Mouse (Mus musculus) ES-E14 (cell line): ENCODE data around the gene Galnt6. TPM values are rescaled to one million over a fixed set of nuclear protein-coding genes. Genes with fewer than 3 reads are reported as not detected.

Source experiments
- DNase-seq: peaks from one replicate; pipeline ENCODE4 v3.0.0-alpha.2; 2013; ENCODE audit warnings: low read depth, low spot score
- H3K27ac ChIP-seq: 2 replicates; pipeline ENCODE4 v1.5.1; 2012; ENCODE audit warnings: low read depth, mild to moderate bottlenecking, low read length, moderate library complexity, mixed read lengths; ENCODE audit not compliant: poor library complexity, insufficient read depth, severe bottlenecking
- H3K36me3 ChIP-seq: 2 replicates; pipeline ENCODE4 v1.6.1; 2012; ENCODE audit warnings: mild to moderate bottlenecking, low read length, moderate library complexity, mixed read lengths; ENCODE audit not compliant: control insufficient read depth, poor library complexity, insufficient read depth, severe bottlenecking
- H3K4me1 ChIP-seq, 2 experiments: fragments of 150-350 bp in 1 of 2; sonication (generic) in 1 of 2; 2 replicates each; pipeline ENCODE4 v1.6.1; 2012; ENCODE audit warnings: low read length in 2 of 2, mild to moderate bottlenecking in 1 of 2, mixed read lengths in 1 of 2; ENCODE audit not compliant: control insufficient read depth in 2 of 2, insufficient read depth in 2 of 2, poor library complexity in 1 of 2
- H3K4me3 ChIP-seq, 2 experiments: fragments of 150-350 bp in 1 of 2; sonication (generic) in 1 of 2; 2 replicates each; pipeline ENCODE4 v1.5.1; 2012; ENCODE audit warnings: low read length in 2 of 2, low read depth in 1 of 2, mild to moderate bottlenecking in 1 of 2, mixed read lengths in 1 of 2; ENCODE audit not compliant: insufficient read depth in 1 of 2, poor library complexity in 1 of 2, severe bottlenecking in 1 of 2
- H3K9ac ChIP-seq: 2 replicates; pipeline ENCODE4 v1.6.1; 2012; ENCODE audit warnings: low read depth, mild to moderate bottlenecking, low read length, mixed read lengths; ENCODE audit not compliant: poor library complexity, insufficient read depth, severe bottlenecking
- H3K9me3 ChIP-seq: fragments of 150-350 bp; sonication (generic); 2 replicates; pipeline ENCODE4 v1.6.1; 2012; ENCODE audit warnings: low read depth, mild to moderate bottlenecking, low read length; ENCODE audit not compliant: control insufficient read depth, insufficient read depth
- CHD2 ChIP-seq: IDR thresholded peaks from 2 replicates; pipeline ENCODE4 v1.6.1; 2014; ENCODE audit warnings: mild to moderate bottlenecking, low read depth, low read length, inconsistent platforms
- HCFC1 ChIP-seq: IDR thresholded peaks from 2 replicates; pipeline ENCODE4 v1.6.1; 2012; ENCODE audit warnings: low read length, inconsistent platforms, borderline replicate concordance; ENCODE audit not compliant: insufficient read depth
- MAFK ChIP-seq: IDR thresholded peaks from 2 replicates; pipeline ENCODE4 v1.6.1; 2014; ENCODE audit warnings: mild to moderate bottlenecking, low read depth, low read length, inconsistent platforms; ENCODE audit not compliant: insufficient read depth
- ZC3H11A ChIP-seq: IDR thresholded peaks from 2 replicates; pipeline ENCODE4 v1.6.1; 2012; ENCODE audit warnings: low read depth, mild to moderate bottlenecking, inconsistent platforms, low read length, borderline replicate concordance
- ZNF384 ChIP-seq: IDR thresholded peaks from 2 replicates; pipeline ENCODE4 v1.6.1; 2012; ENCODE audit warnings: low read depth, low read length, inconsistent platforms
- in situ Hi-C, 2 experiments: fragments of 600-800 bp; cut with MboI; formaldehyde crosslinking; loops; one replicate each; pipeline ENCODE4 v1.15.1; 2025; ENCODE audit warnings: low sequenced_read_pairs in 2 of 2, inconsistent platforms in 1 of 2; ENCODE audit not compliant: unreplicated experiment in 2 of 2
- total RNA-seq: library from RNA; depleted of rRNA; stranded (reverse); fragments of 300-350 nt; gene quantifications from 2 replicates; pipeline ENCODE4 v1.2.3, GENCODE M21; 2012

Gene Galnt6
- total RNA-seq, 1 experiment: 18.2 TPM

- Histone ChIP-seq H3K9ac (no peak overlapping the region), H3K4me1 (peaks cover 0 to 5% of the 10 kb centered on the region in 2 experiments; a peak in 3 of 4 replicates), H3K4me3 (no peak overlapping the region), H3K9me3 (no peaks in the 10 kb centered on the region), H3K36me3 (no peaks in the 10 kb centered on the region), H3K27ac (no peak overlapping the region)
- TF ChIP-seq ZC3H11A (no peak), HCFC1 (no peak), ZNF384 (no peak), CHD2 (no peak), MAFK (no peak)
- in situ Hi-C loops: no loop called here
- no peak for DNase-seq
These were observed 14.1 kb upstream of the Galnt6 start for GRCm38 (mm10) chr15:100743238-100743637.

- no peaks in the 10 kb centered on the region for H3K36me3 ChIP-seq
- no peak for TF ChIP-seq HCFC1
- no peak for TF ChIP-seq MAFK
- no peak for TF ChIP-seq ZNF384
- no peak for TF ChIP-seq ZC3H11A
- TF ChIP-seq CHD2: no peak
- H3K9me3 ChIP-seq: no peaks in the 10 kb centered on the region
- DNase-seq: no peak
- in situ Hi-C loops: no loop called here
- no peak overlapping the region for H3K4me3 ChIP-seq
- H3K27ac ChIP-seq: no peak overlapping the region
- no peak overlapping the region for H3K9ac ChIP-seq
- H3K4me1 ChIP-seq: no peaks in the 10 kb centered on the region; a peak in 1 of 4 replicates
These were observed 10.3 kb upstream of the Galnt6 start for GRCm38 (mm10) chr15:100739442-100739841.

DNA sequence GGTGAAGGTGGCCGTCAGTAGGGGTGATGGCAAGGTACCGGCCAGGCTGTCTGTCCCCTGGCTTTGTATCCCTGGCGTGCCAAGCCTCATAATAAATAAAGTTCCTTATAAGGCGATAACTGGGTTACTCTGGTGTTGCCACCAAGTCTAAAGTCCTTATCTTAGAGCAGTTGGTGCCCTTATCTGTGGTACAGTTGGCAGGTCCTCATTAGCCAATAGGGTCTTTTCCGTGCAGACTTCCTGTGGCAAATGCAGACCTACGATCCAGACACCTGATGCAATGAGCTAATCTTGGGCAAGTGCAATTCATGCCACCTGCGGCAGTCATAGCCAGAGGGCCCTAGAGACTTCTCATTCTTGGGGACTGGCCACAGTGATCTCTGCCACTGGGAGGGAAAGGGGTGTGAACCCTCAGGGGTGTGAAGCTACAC lies 9.2 kb upstream of the Galnt6 start:
- Histone ChIP-seq H3K4me1 (no peaks in the 10 kb centered on the region; a peak in 1 of 4 replicates), H3K4me3 (no peak overlapping the region), H3K36me3 (no peaks in the 10 kb centered on the region), H3K27ac (no peak overlapping the region), H3K9me3 (no peaks in the 10 kb centered on the region), H3K9ac (no peak overlapping the region)
- DNase-seq: no peak
- no peak for TF ChIP-seq MAFK
- TF ChIP-seq ZC3H11A: no peak
- no peak for TF ChIP-seq CHD2
- no peak for TF ChIP-seq ZNF384
- no peak for TF ChIP-seq HCFC1
- in situ Hi-C loops: no loop called here

DNA sequence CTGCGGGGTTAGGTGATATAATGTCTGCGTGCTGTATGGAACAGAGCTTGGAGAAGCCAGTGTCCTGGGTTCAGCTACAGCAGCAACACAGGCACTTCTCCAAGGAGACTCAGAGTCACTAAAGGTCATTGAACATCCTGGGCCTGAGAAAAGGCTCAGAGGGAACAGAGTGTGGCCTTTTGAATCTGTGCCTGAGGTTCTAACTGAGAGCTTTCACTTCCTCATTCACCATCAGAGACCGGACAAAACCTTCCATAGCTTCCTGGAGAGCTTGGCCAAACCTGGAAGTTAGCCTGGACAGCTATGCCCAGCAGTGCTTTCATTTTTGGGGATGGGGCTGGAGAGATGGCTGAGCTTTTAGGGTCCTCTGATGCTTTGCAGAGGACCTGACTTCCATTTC lies 8.5 kb upstream of the Galnt6 start:
- in situ Hi-C loops: no loop called here
- no peak overlapping the region for H3K27ac ChIP-seq

DNA sequence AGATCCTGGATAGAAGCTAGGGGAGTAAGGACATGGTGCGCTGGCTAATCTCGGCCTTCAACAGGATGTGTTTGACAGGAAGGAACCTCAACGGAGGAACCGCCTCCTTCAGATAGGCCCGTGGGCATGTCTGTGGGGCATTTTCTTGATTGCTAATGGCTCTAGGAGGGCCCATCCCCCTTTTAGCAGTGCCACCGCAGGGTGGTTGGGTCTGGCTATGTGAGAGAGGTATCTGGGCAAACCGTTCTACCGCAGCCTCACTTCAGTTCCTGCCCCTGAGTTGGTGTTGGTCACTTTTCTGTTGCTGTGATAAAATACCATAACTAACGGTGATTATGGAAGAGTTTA lies 6.8 kb upstream of the Galnt6 start:
- no peak for DNase-seq
- TF ChIP-seq CHD2: no peak
- no peak overlapping the region for H3K27ac ChIP-seq
- peak overlapping the region; percentile 24 to 35; a peak in 3 of 4 replicates for H3K4me3 ChIP-seq
- in situ Hi-C loops: no loop called here
- peaks cover 1 to 6% of the 10 kb centered on the region in 2 experiments; a peak in 1 of 4 replicates for H3K4me1 ChIP-seq
- no peaks in the 10 kb centered on the region for H3K36me3 ChIP-seq
- H3K9me3 ChIP-seq: no peaks in the 10 kb centered on the region
- H3K9ac ChIP-seq: no peak overlapping the region

More for the DNA sequence above, 8.5 kb upstream of the Galnt6 start:
- no peak for DNase-seq
- no peaks in the 10 kb centered on the region; a peak in 1 of 4 replicates for H3K4me1 ChIP-seq
- no peak for TF ChIP-seq HCFC1
- TF ChIP-seq CHD2: no peak
- TF ChIP-seq ZNF384: no peak
- no peak for TF ChIP-seq MAFK
- no peak for TF ChIP-seq ZC3H11A
- no peak overlapping the region for H3K9ac ChIP-seq
- no peaks in the 10 kb centered on the region for H3K9me3 ChIP-seq
- H3K36me3 ChIP-seq: no peaks in the 10 kb centered on the region
- no peak overlapping the region for H3K4me3 ChIP-seq
